Mouse (Mus musculus) embryonic fibroblast, embryonic 13.5 days (primary cell): ENCODE results near the gene Disp2.

ENCODE experiments used
- CTCF ChIP-seq: IDR thresholded peaks from 2 replicates; pipeline ENCODE4 v1.5.1; 2011; ENCODE audit warnings: mild to moderate bottlenecking, control low read depth, low read length, moderate library complexity, borderline replicate concordance; ENCODE audit not compliant: insufficient read depth
- POLR2A ChIP-seq: IDR thresholded peaks from 2 replicates; pipeline ENCODE4 v1.6.1; 2011; ENCODE audit warnings: low read depth, mild to moderate bottlenecking, control low read depth, low read length, moderate library complexity

DNA sequence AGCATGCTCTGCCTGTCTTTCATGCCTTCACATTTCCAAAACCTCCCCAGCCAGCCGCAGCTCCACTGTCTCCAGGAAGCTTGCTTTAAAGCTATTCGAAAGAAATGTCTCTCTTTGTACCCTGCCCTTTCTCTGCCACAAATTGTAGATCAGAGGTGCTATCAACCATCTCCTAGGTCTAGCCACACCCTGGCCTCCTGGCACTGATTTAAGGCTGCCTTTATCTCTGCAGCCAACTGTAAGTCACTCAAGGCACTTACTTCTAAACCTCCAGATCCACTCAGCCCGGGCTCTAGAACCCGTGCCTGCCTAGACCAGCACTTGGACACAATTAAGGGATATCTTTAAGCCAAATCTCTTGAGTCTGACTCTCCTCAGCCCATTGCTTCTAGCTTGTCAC lies 1.1 kb upstream of the Disp2 start:
- TF ChIP-seq CTCF = no peak
- no peak for TF ChIP-seq POLR2A
